Mouse (Mus musculus): ENCODE results near the gene Il17a. TPM values are rescaled to one million over a fixed set of nuclear protein-coding genes. Genes with fewer than 3 reads are reported as not detected.
A peak's percentile ranks its signal among the peaks of the same experiment; 100 is the strongest.

The Il17a gene
- polyA plus RNA-seq, 1 experiment from 2014 or later = not detected

GRCm38 (mm10) chr1:20700011-20700410 is 30.7 kb upstream of the Il17a start:
- ATAC-seq (ENCODE audit: low read depth) (no peak), DNase-seq (ENCODE audit: low spot score) (no peak)
- Histone ChIP-seq H3K4me2 (ENCODE audit: low read depth, low read length) (no peak overlapping the region), H3K36me3 (ENCODE audit: control insufficient read depth, insufficient read depth, low read length) (no peaks in the 10 kb centered on the region), H3K4me1 (ENCODE audit: control insufficient read depth, insufficient read depth, low read length) (no peaks in the 10 kb centered on the region), H3K9me3 (ENCODE audit: control insufficient read depth, low read length) (peaks cover 3% of the 10 kb centered on the region; the same call in 1 of the 2 replicates), H3K9ac (ENCODE audit: low read depth, low read length) (no peak overlapping the region), H3K27ac (replicated peaks; ENCODE audit: low read depth, low read length) (no peak overlapping the region), H3K4me3 (ENCODE audit: low read depth, low read length) (no peak overlapping the region), H3K27me3 (replicated peaks; ENCODE audit: control insufficient read depth, insufficient read depth, low read length) (no peaks in the 10 kb centered on the region)
- WGBS = 71% methylated on average over 3 of the region's 3 CpGs

GRCm38 (mm10) chr1:20736572-20736971 is 5.9 kb downstream of the Il17a start:
- ATAC-seq (ENCODE audit: low read depth) = no peak
- Histone ChIP-seq H3K27me3 (replicated peaks; ENCODE audit: control insufficient read depth, insufficient read depth, low read length) (no peaks in the 10 kb centered on the region), H3K4me2 (ENCODE audit: low read depth, low read length) (no peak overlapping the region), H3K9ac (ENCODE audit: low read depth, low read length) (no peak overlapping the region), H3K36me3 (ENCODE audit: control insufficient read depth, insufficient read depth, low read length) (no peaks in the 10 kb centered on the region), H3K4me1 (ENCODE audit: control insufficient read depth, insufficient read depth, low read length) (no peaks in the 10 kb centered on the region), H3K4me3 (ENCODE audit: low read depth, low read length) (no peak overlapping the region), H3K9me3 (ENCODE audit: control insufficient read depth, low read length) (no peaks in the 10 kb centered on the region), H3K27ac (replicated peaks; ENCODE audit: low read depth, low read length) (no peak overlapping the region)
- WGBS = 79% methylated on average over 4 of the region's 4 CpGs
- no peak for DNase-seq (ENCODE audit: low spot score)

GRCm38 (mm10) chr1:20738483-20738882 is 7.8 kb downstream of the Il17a start:
- Histone ChIP-seq H3K27ac (replicated peaks; ENCODE audit: low read depth, low read length) (no peak overlapping the region), H3K9ac (ENCODE audit: low read depth, low read length) (no peak overlapping the region), H3K4me1 (ENCODE audit: control insufficient read depth, insufficient read depth, low read length) (no peaks in the 10 kb centered on the region), H3K9me3 (ENCODE audit: control insufficient read depth, low read length) (no peaks in the 10 kb centered on the region), H3K27me3 (replicated peaks; ENCODE audit: control insufficient read depth, insufficient read depth, low read length) (no peaks in the 10 kb centered on the region), H3K36me3 (ENCODE audit: control insufficient read depth, insufficient read depth, low read length) (no peaks in the 10 kb centered on the region), H3K4me3 (ENCODE audit: low read depth, low read length) (no peak overlapping the region), H3K4me2 (ENCODE audit: low read depth, low read length) (no peak overlapping the region)
- DNase-seq (ENCODE audit: low spot score) (peak; percentile 31), ATAC-seq (ENCODE audit: low read depth) (no peak)
- 84% methylated on average over 2 of the region's 2 CpGs for WGBS

- no peaks in the 10 kb centered on the region for H3K9me3 ChIP-seq (ENCODE audit: control insufficient read depth, low read length)
- no peak overlapping the region for H3K4me2 ChIP-seq (ENCODE audit: low read depth, low read length)
- DNase-seq (ENCODE audit: low spot score) = no peak
- no peak overlapping the region for H3K27ac ChIP-seq (replicated peaks; ENCODE audit: low read depth, low read length)
- no peaks in the 10 kb centered on the region for H3K4me1 ChIP-seq (ENCODE audit: control insufficient read depth, insufficient read depth, low read length)
- 66% methylated on average over 3 of the region's 3 CpGs for WGBS
- no peak overlapping the region for H3K9ac ChIP-seq (ENCODE audit: low read depth, low read length)
- no peak overlapping the region for H3K4me3 ChIP-seq (ENCODE audit: low read depth, low read length)
- H3K27me3 ChIP-seq (replicated peaks; ENCODE audit: control insufficient read depth, insufficient read depth, low read length) = no peaks in the 10 kb centered on the region
- no peaks in the 10 kb centered on the region for H3K36me3 ChIP-seq (ENCODE audit: control insufficient read depth, insufficient read depth, low read length)
- ATAC-seq (ENCODE audit: low read depth) = no peak
Measured at GRCm38 (mm10) chr1:20740496-20740998, 9.8 kb downstream of the Il17a start.

- 78% methylated on average over 10 of the region's 10 CpGs for WGBS
- DNase-seq (ENCODE audit: low spot score) (no peak), ATAC-seq (ENCODE audit: low read depth) (no peak)
- no peak overlapping the region for H3K27ac ChIP-seq (replicated peaks; ENCODE audit: low read depth, low read length)
- H3K9me3 ChIP-seq (ENCODE audit: control insufficient read depth, low read length) = no peaks in the 10 kb centered on the region
- H3K27me3 ChIP-seq (replicated peaks; ENCODE audit: control insufficient read depth, insufficient read depth, low read length) = no peaks in the 10 kb centered on the region
- H3K9ac ChIP-seq (ENCODE audit: low read depth, low read length) = no peak overlapping the region
- no peak overlapping the region for H3K4me3 ChIP-seq (ENCODE audit: low read depth, low read length)
- no peaks in the 10 kb centered on the region for H3K36me3 ChIP-seq (ENCODE audit: control insufficient read depth, insufficient read depth, low read length)
- no peaks in the 10 kb centered on the region for H3K4me1 ChIP-seq (ENCODE audit: control insufficient read depth, insufficient read depth, low read length)
- no peak overlapping the region for H3K4me2 ChIP-seq (ENCODE audit: low read depth, low read length)
Measured at GRCm38 (mm10) chr1:20754439-20754838, 23.7 kb downstream of the Il17a start.

GRCm38 (mm10) chr1:20757586-20757985 is 26.9 kb downstream of the Il17a start:
- Histone ChIP-seq H3K27me3 (replicated peaks; ENCODE audit: control insufficient read depth, insufficient read depth, low read length) (no peaks in the 10 kb centered on the region), H3K36me3 (ENCODE audit: control insufficient read depth, insufficient read depth, low read length) (no peaks in the 10 kb centered on the region), H3K4me1 (ENCODE audit: control insufficient read depth, insufficient read depth, low read length) (no peaks in the 10 kb centered on the region), H3K9me3 (ENCODE audit: control insufficient read depth, low read length) (no peaks in the 10 kb centered on the region), H3K9ac (ENCODE audit: low read depth, low read length) (no peak overlapping the region), H3K4me2 (ENCODE audit: low read depth, low read length) (no peak overlapping the region), H3K4me3 (ENCODE audit: low read depth, low read length) (no peak overlapping the region), H3K27ac (replicated peaks; ENCODE audit: low read depth, low read length) (no peak overlapping the region)
- DNase-seq (ENCODE audit: low spot score) (no peak), ATAC-seq (ENCODE audit: low read depth) (no peak)
- WGBS = 83% methylated on average over 3 of the region's 3 CpGs

GRCm38 (mm10) chr1:20759799-20760198 is 29.1 kb downstream of the Il17a start:
- DNase-seq (ENCODE audit: low spot score) (no peak), ATAC-seq (ENCODE audit: low read depth) (no peak)
- 82% methylated on average over 10 of the region's 10 CpGs for WGBS
- no peak overlapping the region for H3K27ac ChIP-seq (replicated peaks; ENCODE audit: low read depth, low read length)
- H3K36me3 ChIP-seq (ENCODE audit: control insufficient read depth, insufficient read depth, low read length) = no peaks in the 10 kb centered on the region
- H3K9ac ChIP-seq (ENCODE audit: low read depth, low read length) = no peak overlapping the region
- no peaks in the 10 kb centered on the region for H3K9me3 ChIP-seq (ENCODE audit: control insufficient read depth, low read length)
- H3K4me3 ChIP-seq (ENCODE audit: low read depth, low read length) = no peak overlapping the region
- no peaks in the 10 kb centered on the region for H3K4me1 ChIP-seq (ENCODE audit: control insufficient read depth, insufficient read depth, low read length)
- no peak overlapping the region for H3K4me2 ChIP-seq (ENCODE audit: low read depth, low read length)
- no peaks in the 10 kb centered on the region for H3K27me3 ChIP-seq (replicated peaks; ENCODE audit: control insufficient read depth, insufficient read depth, low read length)

- Histone ChIP-seq H3K4me3 (ENCODE audit: low read depth, low read length) (no peak overlapping the region), H3K9me3 (ENCODE audit: control insufficient read depth, low read length) (no peaks in the 10 kb centered on the region), H3K27ac (replicated peaks; ENCODE audit: low read depth, low read length) (no peak overlapping the region), H3K36me3 (ENCODE audit: control insufficient read depth, insufficient read depth, low read length) (no peaks in the 10 kb centered on the region), H3K4me2 (ENCODE audit: low read depth, low read length) (no peak overlapping the region), H3K4me1 (ENCODE audit: control insufficient read depth, insufficient read depth, low read length) (no peaks in the 10 kb centered on the region), H3K27me3 (replicated peaks; ENCODE audit: control insufficient read depth, insufficient read depth, low read length) (no peaks in the 10 kb centered on the region), H3K9ac (ENCODE audit: low read depth, low read length) (no peak overlapping the region)
- DNase-seq (ENCODE audit: low spot score) = no peak
- ATAC-seq (ENCODE audit: low read depth) = no peak
- 80% methylated on average over 5 of the region's 5 CpGs for WGBS
Measured at GRCm38 (mm10) chr1:20760331-20760730, 29.6 kb downstream of the Il17a start.

GRCm38 (mm10) chr1:20761411-20761810 is 30.7 kb downstream of the Il17a start:
- no peaks in the 10 kb centered on the region for H3K27me3 ChIP-seq (replicated peaks; ENCODE audit: control insufficient read depth, insufficient read depth, low read length)
- no peak for ATAC-seq (ENCODE audit: low read depth)

More at GRCm38 (mm10) chr1:20761411-20761810, 30.7 kb downstream of the Il17a start:
- Histone ChIP-seq H3K4me3 (ENCODE audit: low read depth, low read length) (no peak overlapping the region), H3K27ac (replicated peaks; ENCODE audit: low read depth, low read length) (no peak overlapping the region), H3K9ac (ENCODE audit: low read depth, low read length) (no peak overlapping the region), H3K4me1 (ENCODE audit: control insufficient read depth, insufficient read depth, low read length) (no peaks in the 10 kb centered on the region), H3K36me3 (ENCODE audit: control insufficient read depth, insufficient read depth, low read length) (no peaks in the 10 kb centered on the region), H3K4me2 (ENCODE audit: low read depth, low read length) (no peak overlapping the region), H3K9me3 (ENCODE audit: control insufficient read depth, low read length) (no peaks in the 10 kb centered on the region)
- no peak for DNase-seq (ENCODE audit: low spot score)
- WGBS = 62% methylated on average over 4 of the region's 4 CpGs
